8 mouse cellular contexts compared by ENCODE assay signal in the genomic region with DNA sequence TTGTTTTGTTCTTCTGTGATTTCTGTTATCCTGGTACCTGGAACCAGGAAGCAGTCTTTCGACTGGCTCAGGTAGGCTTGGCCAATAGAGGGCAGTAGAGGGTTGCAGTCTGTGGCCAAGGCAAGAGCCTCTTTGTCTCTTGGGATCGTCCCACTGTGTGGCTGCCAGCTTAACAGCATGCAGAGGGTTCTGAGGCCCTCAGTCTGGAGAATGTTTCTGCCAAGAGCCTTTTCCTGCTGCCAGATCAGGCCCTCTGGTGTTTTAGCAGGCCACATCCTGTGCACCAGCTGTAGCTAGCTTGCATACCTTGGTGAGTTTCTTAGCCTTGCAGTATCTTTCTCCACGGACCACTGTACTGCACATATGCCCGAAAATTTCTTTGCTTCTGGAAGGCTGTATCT.
DNase-seq lines count a peak whose midpoint lies in the region; ATAC-seq and TF ChIP-seq lines count a peak whose summit lies in the region.

No protein-coding gene starts in this region.

- no peaks in the 10 kb centered on the region for H3K4me1 ChIP-seq in ES-E14 (ENCODE audit: control insufficient read depth in 2 of 2, insufficient read depth in 2 of 2, low read length in 2 of 2, poor library complexity in 1 of 2)
- no peaks in the 10 kb centered on the region for H3K4me1 ChIP-seq in forebrain, embryonic 13.5 days
- no peaks in the 10 kb centered on the region for H3K4me1 ChIP-seq in liver, postnatal 0 days (ENCODE audit: insufficient read depth)

- no peaks in the 10 kb centered on the region for H3K9me3 ChIP-seq in ES-E14 (ENCODE audit: control insufficient read depth, insufficient read depth, low read depth, low read length)
- H3K9me3 ChIP-seq in forebrain, embryonic 13.5 days (replicated peaks), result no peaks in the 10 kb centered on the region
- H3K9me3 ChIP-seq in liver, postnatal 0 days (ENCODE audit: low read length), result no peaks in the 10 kb centered on the region

- 32% methylated on average over 4 of the region's 4 CpGs for WGBS in forebrain, embryonic 13.5 days
- WGBS in liver, postnatal 0 days (ENCODE audit: insufficient replicate concordance), result 33% methylated on average over 4 of the region's 4 CpGs

- H3K4me2 ChIP-seq in forebrain, embryonic 13.5 days, result no peak overlapping the region
- H3K4me2 ChIP-seq in liver, postnatal 0 days (ENCODE audit: low read depth, low read length), result no peak overlapping the region

- peak; percentile 97 for ATAC-seq in forebrain, embryonic 13.5 days
- ATAC-seq in liver, postnatal 0 days, result no peak

- TF ChIP-seq EP300 in liver, postnatal 0 days (IDR thresholded peaks at IDR 0.05; ENCODE audit: low read depth), result no peak

- H3K36me3 ChIP-seq in ES-E14 (ENCODE audit: control insufficient read depth, insufficient read depth, low read length, poor library complexity, severe bottlenecking), result no peaks in the 10 kb centered on the region
- H3K36me3 ChIP-seq in forebrain, embryonic 13.5 days (ENCODE audit: poor library complexity, severe bottlenecking), result no peaks in the 10 kb centered on the region
- H3K36me3 ChIP-seq in liver, postnatal 0 days (replicated peaks; ENCODE audit: insufficient read depth, low read length), result no peaks in the 10 kb centered on the region

- in situ Hi-C loops in ES-E14 (cut with MboI; ENCODE audit: low sequenced_read_pairs in 2 of 2, unreplicated experiment in 2 of 2), result no loop called here

- DNase-seq in ES-E14 (ENCODE audit: low read depth, low spot score), result peak; percentile 67
- DNase-seq in c-Kit-positive CD71-positive TER-119-negative erythroid progenitor cells, embryonic 14.5 days (ENCODE audit: low read depth), result peak; percentile 5
- DNase-seq in heart, postnatal 14 days, result peak; percentile 46 to 62
- peak; percentile 53 to 78 for DNase-seq in kidney, postnatal 36 days
- peak; percentile 43 for DNase-seq in liver, postnatal 0 days
- peak; percentile 1 for DNase-seq in ovary, postnatal 10 days (ENCODE audit: low spot score)
- DNase-seq in thymus, postnatal 36 days, result peak; percentile 4

- H3K4me3 ChIP-seq in ES-E14 (ENCODE audit: insufficient read depth in 1 of 2, low read depth in 1 of 2, low read length in 2 of 2, poor library complexity in 1 of 2, severe bottlenecking in 1 of 2), result no peak overlapping the region
- H3K4me3 ChIP-seq in forebrain, embryonic 13.5 days, result no peak overlapping the region
- H3K4me3 ChIP-seq in liver, postnatal 0 days (ENCODE audit: low read depth, low read length), result no peak overlapping the region

- no peak overlapping the region for H3K27ac ChIP-seq in ES-E14 (ENCODE audit: insufficient read depth, low read depth, low read length, poor library complexity, severe bottlenecking)
- no peak overlapping the region for H3K27ac ChIP-seq in forebrain, embryonic 13.5 days
- no peak overlapping the region for H3K27ac ChIP-seq in liver, postnatal 0 days (ENCODE audit: low read depth)

- intact Hi-C loops in heart, postnatal 14 days (cut with DNase I), result no loop called here

- peak; percentile 71 for TF ChIP-seq CTCF in liver, postnatal 0 days (IDR thresholded peaks at IDR 0.05; ENCODE audit: low read depth)

- H3K27me3 ChIP-seq in forebrain, embryonic 13.5 days, result no peaks in the 10 kb centered on the region
- no peaks in the 10 kb centered on the region for H3K27me3 ChIP-seq in liver, postnatal 0 days (ENCODE audit: insufficient read depth, low read length)

- H3K9ac ChIP-seq in ES-E14 (ENCODE audit: insufficient read depth, low read depth, low read length, poor library complexity, severe bottlenecking), result no peak overlapping the region
- no peak overlapping the region for H3K9ac ChIP-seq in forebrain, embryonic 13.5 days
- H3K9ac ChIP-seq in liver, postnatal 0 days (replicated peaks), result no peak overlapping the region

TF ChIP-seq in ES-E14, 5 proteins besides CTCF, POLR2A, EP300 and RAD21:
- TF ChIP-seq ZC3H11A (IDR thresholded peaks at IDR 0.05; ENCODE audit: borderline replicate concordance, low read depth, low read length), result peak; percentile 43
- TF ChIP-seq HCFC1 (IDR thresholded peaks at IDR 0.05; ENCODE audit: borderline replicate concordance, insufficient read depth, low read length), result no peak

Comparison
In these comparisons a context has a peak if more than half of its experiments do, and no peak if none do; other contexts are left out.
1. DNase-seq: peak in every context shown above with its lines; median percentile 67 in ES-E14; 66 in kidney, postnatal 36 days; 54 in heart, postnatal 14 days; 43 in liver, postnatal 0 days; 5 in c-Kit-positive CD71-positive TER-119-negative erythroid progenitor cells, embryonic 14.5 days; 4 in thymus, postnatal 36 days; 1 in ovary, postnatal 10 days.